Mouse (Mus musculus): ENCODE measurements around the gene Piwil1.

GRCm38 (mm10) chr5:128732416-128733014, 30.2 kb downstream of the Piwil1 start:
- TF ChIP-seq CTCF (IDR thresholded peaks at IDR 0.05; ENCODE audit: borderline replicate concordance, extremely low read depth, insufficient read depth, insufficient read length): peak; percentile 43; the same call in 1 of the 2 replicates
- TF ChIP-seq POLR2A (IDR thresholded peaks at IDR 0.05; ENCODE audit: borderline replicate concordance, extremely low read depth, insufficient read depth, insufficient read length, poor library complexity, severe bottlenecking): no peak
